9 mouse cellular contexts compared by ENCODE assay signal in the genomic region with DNA sequence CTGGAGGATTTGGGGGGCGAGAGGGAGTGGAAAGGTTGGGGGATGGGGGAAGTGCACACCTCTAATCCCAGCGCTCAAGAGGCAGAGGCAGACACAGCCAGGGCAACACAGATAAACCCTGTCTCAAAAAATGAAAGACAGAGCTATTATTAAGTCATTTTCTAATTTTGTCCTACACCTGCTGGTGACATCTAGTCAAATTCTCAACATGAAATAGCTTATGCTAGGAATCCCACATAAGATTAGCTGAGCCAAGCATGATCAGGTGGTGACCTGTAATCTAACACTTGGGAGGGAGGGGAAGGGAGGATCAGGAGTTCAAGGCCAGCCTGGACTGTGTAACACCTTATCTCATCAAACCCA. TPM values are rescaled to one million over a fixed set of nuclear protein-coding genes. Genes with fewer than 3 reads are reported as not detected.
DNase-seq lines count a peak whose midpoint lies in the region; ATAC-seq and TF ChIP-seq lines count a peak whose summit lies in the region.
"Had no signal": no experiment of that assay in that cellular context is flagged by ENCODE, and none has a peak within 500 bp of the region (broad histone marks: within the 10 kb centered on the region; RNA-seq: fewer than 3 reads in every experiment).

No protein-coding gene starts in this region.

- H3K9me3 ChIP-seq in ES-Bruce4 (replicated peaks; ENCODE audit: control insufficient read depth, insufficient read depth, low read length, poor library complexity, severe bottlenecking), result no peaks in the 10 kb centered on the region
- H3K9me3 ChIP-seq in forebrain, embryonic 11.5 days (ENCODE audit: control insufficient read depth, low read length), result no peaks in the 10 kb centered on the region
- no peaks in the 10 kb centered on the region for H3K9me3 ChIP-seq in limb, embryonic 12.5 days

- no peaks in the 10 kb centered on the region for H3K27me3 ChIP-seq in ES-Bruce4 (ENCODE audit: control insufficient read depth, insufficient read depth, low read length, poor library complexity, severe bottlenecking)
- H3K27me3 ChIP-seq in forebrain, embryonic 11.5 days (ENCODE audit: control insufficient read depth, insufficient read depth, low read length), result no peaks in the 10 kb centered on the region
- no peaks in the 10 kb centered on the region for H3K27me3 ChIP-seq in limb, embryonic 12.5 days
- H3K27me3 ChIP-seq: Patski had no signal

- peak overlapping the region; percentile 78 for H3K4me3 ChIP-seq in ES-Bruce4 (ENCODE audit: low read depth, low read length)
- H3K4me3 ChIP-seq in forebrain, embryonic 11.5 days (ENCODE audit: low read depth, low read length), result peak overlapping the region; percentile 100; the same call in 1 of the 2 replicates
- H3K4me3 ChIP-seq in limb, embryonic 12.5 days (replicated peaks), result peak overlapping the region; percentile 99
- peak overlapping the region; percentile 99; the same call in 1 of the 2 replicates for H3K4me3 ChIP-seq in olfactory bulb, adult 2 months (ENCODE audit: insufficient read depth, low read depth, low read length)

- no peak for TF ChIP-seq EP300 in ES-Bruce4 (IDR thresholded peaks at IDR 0.05; ENCODE audit: insufficient read depth, low read depth, low read length)

- ATAC-seq in forebrain, embryonic 11.5 days (replicated peaks; ENCODE audit: low FRiP score), result no peak
- 0 out of 2 replicates have a peak, but pooled peaks have one; percentile 32 for ATAC-seq in limb, embryonic 12.5 days (ENCODE audit: insufficient number of reproducible peaks, insufficient read depth, low FRiP score, low TSS enrichment, low read depth)

- TF ChIP-seq POLR2A in ES-Bruce4 (IDR thresholded peaks at IDR 0.05; ENCODE audit: insufficient read depth, low read length), result no peak
- TF ChIP-seq POLR2A in olfactory bulb, adult 2 months (IDR thresholded peaks at IDR 0.05; ENCODE audit: insufficient read depth, low read depth, low read length), result no peak

- peak overlapping the region; percentile 99 for H3K27ac ChIP-seq in ES-Bruce4 (ENCODE audit: insufficient read depth, low read length)
- peak overlapping the region; percentile 95 for H3K27ac ChIP-seq in forebrain, embryonic 11.5 days (ENCODE audit: low read depth, low read length)
- H3K27ac ChIP-seq in limb, embryonic 12.5 days, result peak overlapping the region; percentile 96
- H3K27ac ChIP-seq in olfactory bulb, adult 2 months (ENCODE audit: insufficient read depth, low read depth, low read length), result peak overlapping the region; percentile 95

- peaks cover 20% of the 10 kb centered on the region for H3K36me3 ChIP-seq in ES-Bruce4 (ENCODE audit: control insufficient read depth, insufficient read depth, low read length, poor library complexity, severe bottlenecking)
- peaks cover 4% of the 10 kb centered on the region; the same call in 1 of the 2 replicates for H3K36me3 ChIP-seq in forebrain, embryonic 11.5 days (ENCODE audit: control insufficient read depth, insufficient read depth, low read length)
- H3K36me3 ChIP-seq in limb, embryonic 12.5 days, result peaks cover 27% of the 10 kb centered on the region

- peaks cover 1% of the 10 kb centered on the region for H3K4me1 ChIP-seq in ES-Bruce4 (ENCODE audit: control insufficient read depth, insufficient read depth, low read length)
- no peaks in the 10 kb centered on the region; the same call in 1 of the 2 replicates for H3K4me1 ChIP-seq in forebrain, embryonic 11.5 days (replicated peaks; ENCODE audit: control insufficient read depth, insufficient read depth, low read length)
- peaks cover 12% of the 10 kb centered on the region; the same call in 1 of the 2 replicates for H3K4me1 ChIP-seq in limb, embryonic 12.5 days (replicated peaks)
- H3K4me1 ChIP-seq in olfactory bulb, adult 2 months (ENCODE audit: control insufficient read depth, insufficient read depth, low read length), result 0 out of 2 replicates have a peak, but pooled peaks cover 2% of the 10 kb centered on the region

- intact Hi-C loops in gastrocnemius, postnatal 14 days (cut with DNase I; ENCODE audit: low total_unique reads), result no loop called here

- DNase-seq in cerebellum, postnatal 14 days, result peak; percentile 18 to 26
- DNase-seq in cerebellum, adult 9-10 months, result no peak
- DNase-seq in forebrain, embryonic 11.5 days (ENCODE audit: low spot score), result no peak
- DNase-seq in ovary, postnatal 36 days (ENCODE audit: low spot score), result no peak
- DNase-seq in gastrocnemius, postnatal 14 days, result no peak

- peak overlapping the region; percentile 74 for H3K4me2 ChIP-seq in forebrain, embryonic 11.5 days (ENCODE audit: low read depth, low read length, severe bottlenecking)
- H3K4me2 ChIP-seq in limb, embryonic 12.5 days, result peak overlapping the region; percentile 66

- 33% methylated on average over 2 of the region's 2 CpGs for WGBS in forebrain, embryonic 11.5 days
- 29% methylated on average over 2 of the region's 2 CpGs for WGBS in limb, embryonic 12.5 days
- WGBS in olfactory bulb, adult 2 months, result 37% methylated on average over 2 of the region's 2 CpGs

- TF ChIP-seq CTCF in ES-Bruce4 (IDR thresholded peaks at IDR 0.05; ENCODE audit: low read depth, low read length), result no peak
- TF ChIP-seq CTCF in olfactory bulb, adult 2 months (IDR thresholded peaks at IDR 0.05; ENCODE audit: insufficient read depth, low read depth, low read length), result no peak

- H3K9ac ChIP-seq in ES-Bruce4 (ENCODE audit: low read depth, poor library complexity, severe bottlenecking), result peak overlapping the region; percentile 86
- peak overlapping the region; percentile 98 for H3K9ac ChIP-seq in forebrain, embryonic 11.5 days (ENCODE audit: low read length)
- H3K9ac ChIP-seq in limb, embryonic 12.5 days (replicated peaks), result no peak overlapping the region

RNA-seq across cellular contexts. Expression of gene Ccar1, which starts 1.0 kb away (rescaled TPM):
- 116 and 123 TPM in 2 replicates for polyA plus RNA-seq in ES-Bruce4 (2011; ENCODE audit: insufficient read depth, insufficient read length, low read depth, missing spikeins)
- 179 and 186 TPM in 2 replicates for polyA plus RNA-seq in forebrain, embryonic 11.5 days (2014; fragmentation: Nextera tagmentation; extraction: Ambion mirVana)
- polyA plus RNA-seq in limb, embryonic 12.5 days (2016; fragmentation: Nextera tagmentation; extraction: Ambion mirVana), result 153 and 160 TPM in 2 replicates
- polyA plus RNA-seq in olfactory bulb, adult 2 months (2012; ENCODE audit: insufficient read depth, insufficient read length, low replicate concordance, missing spikeins), result 78.8 TPM in 1 of 2 replicates, not detected in the other
- 10 to 100 TPM; 27.3 to 31.0 TPM for total RNA-seq in gastrocnemius, postnatal 14 days (2021)

Comparison
In these comparisons a context has a peak if more than half of its experiments do, and no peak if none do; other contexts are left out.
1. DNase-seq: peak in cerebellum, postnatal 14 days (2 of 2); none in cerebellum, adult 9-10 months (single experiment), forebrain, embryonic 11.5 days (single experiment), ovary, postnatal 36 days (single experiment) and gastrocnemius, postnatal 14 days (single experiment).
2. Peak in every context shown above with its lines, with median percentiles within 50 percentile points of each other: H3K27ac ChIP-seq and H3K4me3 ChIP-seq.